Mouse (Mus musculus): ENCODE data around the gene Scrn3. TPM values are rescaled to one million over a fixed set of nuclear protein-coding genes. Genes with fewer than 3 reads are reported as not detected.

Scrn3 gene
- polyA plus RNA-seq, 1 experiment from 2014 or later, result 8.4 TPM

- peak overlapping the region; percentile 41; the same call in 1 of the 2 replicates for H3K9ac ChIP-seq (ENCODE audit: low read depth, low read length)
- H3K27me3 ChIP-seq (replicated peaks; ENCODE audit: control insufficient read depth, insufficient read depth, low read length), result peaks cover 20% of the 10 kb centered on the region
- peak overlapping the region; percentile 51 for H3K4me2 ChIP-seq (ENCODE audit: low read length)
- no peak overlapping the region for H3K27ac ChIP-seq (ENCODE audit: low read depth, low read length)
- WGBS, result under 1% methylated on average over 85 of the region's 88 CpGs
- ATAC-seq, result no peak
- no peaks in the 10 kb centered on the region for H3K9me3 ChIP-seq (ENCODE audit: control insufficient read depth, low read length)
- H3K36me3 ChIP-seq (ENCODE audit: control insufficient read depth, insufficient read depth, low read length), result no peaks in the 10 kb centered on the region
- peak overlapping the region; percentile 36 for H3K4me3 ChIP-seq (ENCODE audit: low read length)
- peaks cover 25% of the 10 kb centered on the region for H3K4me1 ChIP-seq (ENCODE audit: control insufficient read depth, insufficient read depth, low read depth, low read length)
Measured at GRCm38 (mm10) chr2:73274119-73274920, 38.1 kb upstream of the Scrn3 start.

- Histone ChIP-seq H3K9me3 (ENCODE audit: control insufficient read depth, low read length) (no peaks in the 10 kb centered on the region), H3K27me3 (replicated peaks; ENCODE audit: control insufficient read depth, insufficient read depth, low read length) (peaks cover 16% of the 10 kb centered on the region), H3K27ac (ENCODE audit: low read depth, low read length) (no peak overlapping the region), H3K4me2 (ENCODE audit: low read length) (no peak overlapping the region), H3K4me3 (ENCODE audit: low read length) (no peak overlapping the region), H3K9ac (ENCODE audit: low read depth, low read length) (no peak overlapping the region), H3K36me3 (ENCODE audit: control insufficient read depth, insufficient read depth, low read length) (no peaks in the 10 kb centered on the region), H3K4me1 (ENCODE audit: control insufficient read depth, insufficient read depth, low read depth, low read length) (peaks cover 25% of the 10 kb centered on the region)
- WGBS, result 12% methylated on average over 8 of the region's 8 CpGs
- no peak for ATAC-seq
Measured at GRCm38 (mm10) chr2:73275261-73276040, 37.0 kb upstream of the Scrn3 start.

- no peak for ATAC-seq
- no peak overlapping the region for H3K27ac ChIP-seq (ENCODE audit: low read depth, low read length)
- H3K27me3 ChIP-seq (replicated peaks; ENCODE audit: control insufficient read depth, insufficient read depth, low read length), result peaks cover 11% of the 10 kb centered on the region
Measured at GRCm38 (mm10) chr2:73276141-73276571, 36.2 kb upstream of the Scrn3 start.

GRCm38 (mm10) chr2:73277021-73277708 lies 35.2 kb upstream of the Scrn3 start:
- Histone ChIP-seq H3K4me1 (ENCODE audit: control insufficient read depth, insufficient read depth, low read depth, low read length) (peaks cover 25% of the 10 kb centered on the region), H3K9ac (ENCODE audit: low read depth, low read length) (no peak overlapping the region), H3K36me3 (ENCODE audit: control insufficient read depth, insufficient read depth, low read length) (no peaks in the 10 kb centered on the region), H3K4me2 (ENCODE audit: low read length) (peak overlapping the region; percentile 35; the same call in 1 of the 2 replicates), H3K4me3 (ENCODE audit: low read length) (peak overlapping the region; percentile 18), H3K27ac (ENCODE audit: low read depth, low read length) (peak overlapping the region; percentile 14; the same call in 1 of the 2 replicates), H3K27me3 (replicated peaks; ENCODE audit: control insufficient read depth, insufficient read depth, low read length) (peaks cover 14% of the 10 kb centered on the region), H3K9me3 (ENCODE audit: control insufficient read depth, low read length) (no peaks in the 10 kb centered on the region)
- no peak for ATAC-seq
- 1% methylated on average over 38 of the region's 38 CpGs for WGBS

More at GRCm38 (mm10) chr2:73276141-73276571, 36.2 kb upstream of the Scrn3 start:
- Histone ChIP-seq H3K4me1 (ENCODE audit: control insufficient read depth, insufficient read depth, low read depth, low read length) (peaks cover 25% of the 10 kb centered on the region), H3K4me2 (ENCODE audit: low read length) (no peak overlapping the region), H3K9me3 (ENCODE audit: control insufficient read depth, low read length) (no peaks in the 10 kb centered on the region), H3K9ac (ENCODE audit: low read depth, low read length) (no peak overlapping the region), H3K36me3 (ENCODE audit: control insufficient read depth, insufficient read depth, low read length) (no peaks in the 10 kb centered on the region), H3K4me3 (ENCODE audit: low read length) (no peak overlapping the region)
- 2% methylated on average over 6 of the region's 6 CpGs for WGBS

GRCm38 (mm10) chr2:73277709-73278075 lies 34.7 kb upstream of the Scrn3 start:
- H3K27ac ChIP-seq (ENCODE audit: low read depth, low read length), result peak overlapping the region; percentile 14; the same call in 1 of the 2 replicates
- peak overlapping the region; percentile 35; the same call in 1 of the 2 replicates for H3K4me2 ChIP-seq (ENCODE audit: low read length)
- ATAC-seq, result no peak
- H3K4me3 ChIP-seq (ENCODE audit: low read length), result peak overlapping the region; percentile 18
- no peaks in the 10 kb centered on the region for H3K9me3 ChIP-seq (ENCODE audit: control insufficient read depth, low read length)
- H3K4me1 ChIP-seq (ENCODE audit: control insufficient read depth, insufficient read depth, low read depth, low read length), result peaks cover 23% of the 10 kb centered on the region
- H3K27me3 ChIP-seq (replicated peaks; ENCODE audit: control insufficient read depth, insufficient read depth, low read length), result peaks cover 15% of the 10 kb centered on the region
- 2% methylated on average over 18 of the region's 18 CpGs for WGBS
- no peak overlapping the region for H3K9ac ChIP-seq (ENCODE audit: low read depth, low read length)
- no peaks in the 10 kb centered on the region for H3K36me3 ChIP-seq (ENCODE audit: control insufficient read depth, insufficient read depth, low read length)

- WGBS, result 2% methylated on average over 20 of the region's 20 CpGs
- H3K27me3 ChIP-seq (replicated peaks; ENCODE audit: control insufficient read depth, insufficient read depth, low read length), result peaks cover 10% of the 10 kb centered on the region
- peaks cover 17% of the 10 kb centered on the region for H3K4me1 ChIP-seq (ENCODE audit: control insufficient read depth, insufficient read depth, low read depth, low read length)
- ATAC-seq, result peak; percentile 83
- H3K9ac ChIP-seq (ENCODE audit: low read depth, low read length), result no peak overlapping the region
- no peak overlapping the region for H3K27ac ChIP-seq (ENCODE audit: low read depth, low read length)
- no peaks in the 10 kb centered on the region for H3K9me3 ChIP-seq (ENCODE audit: control insufficient read depth, low read length)
- no peaks in the 10 kb centered on the region for H3K36me3 ChIP-seq (ENCODE audit: control insufficient read depth, insufficient read depth, low read length)
- peak overlapping the region; percentile 25 for H3K4me2 ChIP-seq (ENCODE audit: low read length)
- H3K4me3 ChIP-seq (ENCODE audit: low read length), result no peak overlapping the region
Measured at GRCm38 (mm10) chr2:73278131-73278854, 34.1 kb upstream of the Scrn3 start.

- Histone ChIP-seq H3K4me3 (ENCODE audit: low read length) (peak overlapping the region; percentile 2; the same call in 1 of the 2 replicates), H3K9me3 (ENCODE audit: control insufficient read depth, low read length) (no peaks in the 10 kb centered on the region), H3K4me1 (ENCODE audit: control insufficient read depth, insufficient read depth, low read depth, low read length) (peaks cover 11% of the 10 kb centered on the region), H3K9ac (ENCODE audit: low read depth, low read length) (no peak overlapping the region), H3K27ac (ENCODE audit: low read depth, low read length) (0 out of 2 replicates have a peak overlapping the region, but pooled peaks have one; percentile 9), H3K4me2 (ENCODE audit: low read length) (peak overlapping the region; percentile 25), H3K27me3 (replicated peaks; ENCODE audit: control insufficient read depth, insufficient read depth, low read length) (peaks cover 10% of the 10 kb centered on the region), H3K36me3 (ENCODE audit: control insufficient read depth, insufficient read depth, low read length) (no peaks in the 10 kb centered on the region)
- peak; percentile 34; the same call in 1 of the 2 replicates for ATAC-seq
- WGBS, result under 1% methylated on average over 17 of the region's 17 CpGs
Measured at GRCm38 (mm10) chr2:73278869-73279268, 33.5 kb upstream of the Scrn3 start.

GRCm38 (mm10) chr2:73279271-73280038 lies 32.9 kb upstream of the Scrn3 start:
- Histone ChIP-seq H3K4me1 (ENCODE audit: control insufficient read depth, insufficient read depth, low read depth, low read length) (peaks cover 5% of the 10 kb centered on the region), H3K27ac (ENCODE audit: low read depth, low read length) (0 out of 2 replicates have a peak overlapping the region, but pooled peaks have one; percentile 9), H3K4me3 (ENCODE audit: low read length) (peak overlapping the region; percentile 2; the same call in 1 of the 2 replicates), H3K36me3 (ENCODE audit: control insufficient read depth, insufficient read depth, low read length) (no peaks in the 10 kb centered on the region), H3K27me3 (replicated peaks; ENCODE audit: control insufficient read depth, insufficient read depth, low read length) (peaks cover 10% of the 10 kb centered on the region), H3K9me3 (ENCODE audit: control insufficient read depth, low read length) (no peaks in the 10 kb centered on the region), H3K4me2 (ENCODE audit: low read length) (peak overlapping the region; percentile 25), H3K9ac (ENCODE audit: low read depth, low read length) (no peak overlapping the region)
- WGBS, result 1% methylated on average over 27 of the region's 31 CpGs
- no peak for ATAC-seq
